Mouse (Mus musculus) heart, embryonic 12.5 days (tissue): ENCODE measurements at regions not wholly inside any gene's neighbourhood (a gene's known extent, or its start where the extent isn't known, plus 50 kb on each side); places are given as distances from the start of the nearest gene placed in this dataset.
"Not testable (repeated sequence)": the region's sequence is repeated elsewhere in the genome, so short reads cannot be mapped to it uniquely, and the experiment has no call there.

Source experiments
- ATAC-seq: fragments of 200-750 bp; cut with Nextera tagmentation; 2 replicates; pipeline ENCODE4 v1.8.0; 2017; ENCODE audit warnings: moderate TSS enrichment, moderate library complexity; ENCODE audit not compliant: insufficient number of reproducible peaks, low FRiP score
- H3K27ac ChIP-seq: fragments of 300-500 bp; sonication (generic); 2 replicates; pipeline ENCODE4 v1.5.1; 2016; ENCODE audit warnings: mild to moderate bottlenecking, moderate library complexity; ENCODE audit not compliant: poor library complexity, severe bottlenecking
- H3K27me3 ChIP-seq: fragments of 300-500 bp; sonication (generic); replicated peaks from 2 replicates; pipeline ENCODE4 v1.6.1; 2016; ENCODE audit warnings: mild to moderate bottlenecking, moderate library complexity
- H3K36me3 ChIP-seq: fragments of 300-500 bp; sonication (generic); 2 replicates; pipeline ENCODE4 v1.6.1; 2016; ENCODE audit warnings: mild to moderate bottlenecking, moderate library complexity
- H3K4me1 ChIP-seq: fragments of 300-500 bp; sonication (generic); replicated peaks from 2 replicates; pipeline ENCODE4 v1.6.1; 2016; ENCODE audit warnings: mild to moderate bottlenecking
- H3K4me2 ChIP-seq: fragments of 300-500 bp; sonication (generic); 2 replicates; pipeline ENCODE4 v1.6.1; 2016; ENCODE audit warnings: mild to moderate bottlenecking, moderate library complexity
- H3K4me3 ChIP-seq: fragments of 300-500 bp; sonication (generic); 2 replicates; pipeline ENCODE4 v1.5.1; 2016; ENCODE audit warnings: mild to moderate bottlenecking
- H3K9ac ChIP-seq: fragments of 300-500 bp; sonication (generic); 2 replicates; pipeline ENCODE4 v1.6.1; 2016; ENCODE audit warnings: mild to moderate bottlenecking, moderate library complexity
- H3K9me3 ChIP-seq: fragments of 300-500 bp; sonication (generic); replicated peaks from 2 replicates; pipeline ENCODE4 v1.6.1; 2016; ENCODE audit warnings: mild to moderate bottlenecking, moderate library complexity
- WGBS: fragments of 180-500 bp; shearing (Covaris S2); methylation state at CpG from one replicate; pipeline ENCODE4 v1.1.7; 2016; 5-methylcytosine and 5-hydroxymethylcytosine counted together

GRCm38 (mm10) chr5:133885016-133885415 lies 214.5 kb upstream of the Castor2 start:
- ATAC-seq, result peak; percentile 90
- no peak overlapping the region for H3K4me3 ChIP-seq
- peaks cover 15% of the 10 kb centered on the region for H3K4me1 ChIP-seq
- H3K9ac ChIP-seq, result no peak overlapping the region
- no peaks in the 10 kb centered on the region for H3K36me3 ChIP-seq
- H3K27me3 ChIP-seq, result no peaks in the 10 kb centered on the region
- 31% methylated on average over 6 of the region's 6 CpGs for WGBS
- peak overlapping the region; percentile 59 for H3K27ac ChIP-seq
- H3K4me2 ChIP-seq, result peak overlapping the region; percentile 5; the same call in 1 of the 2 replicates
- H3K9me3 ChIP-seq, result no peaks in the 10 kb centered on the region

GRCm38 (mm10) chr5:133884593-133884992 lies 214.9 kb upstream of the Castor2 start:
- 62% methylated on average over 2 of the region's 2 CpGs for WGBS
- H3K4me1 ChIP-seq, result peaks cover 15% of the 10 kb centered on the region
- H3K4me2 ChIP-seq, result peak overlapping the region; percentile 5; the same call in 1 of the 2 replicates
- no peak overlapping the region for H3K9ac ChIP-seq
- H3K27me3 ChIP-seq, result no peaks in the 10 kb centered on the region
- no peak; the same call in 1 of the 2 replicates for ATAC-seq
- H3K4me3 ChIP-seq, result no peak overlapping the region
- H3K9me3 ChIP-seq, result no peaks in the 10 kb centered on the region
- no peaks in the 10 kb centered on the region for H3K36me3 ChIP-seq
- H3K27ac ChIP-seq, result peak overlapping the region; percentile 59

- WGBS, result 73% methylated on average over 10 of the region's 10 CpGs
- Histone ChIP-seq H3K4me1 (no peaks in the 10 kb centered on the region), H3K36me3 (no peaks in the 10 kb centered on the region), H3K27me3 (peaks cover 17% of the 10 kb centered on the region), H3K9me3 (no peaks in the 10 kb centered on the region), H3K4me3 (no peak overlapping the region), H3K4me2 (no peak overlapping the region), H3K9ac (no peak overlapping the region), H3K27ac (no peak overlapping the region)
- no peak for ATAC-seq
Observed at GRCm38 (mm10) chr5:133844483-133844882, 255.0 kb upstream of the Castor2 start.

- H3K36me3 ChIP-seq, H3K9me3 ChIP-seq, H3K4me1 ChIP-seq, H3K9ac ChIP-seq, H3K27ac ChIP-seq: not testable (repeated sequence)
- peak overlapping the region; percentile 27 for H3K4me3 ChIP-seq
- H3K4me2 ChIP-seq, result peak overlapping the region; percentile 54
- 55% methylated on average over 20 of the region's 42 CpGs for WGBS
- peaks cover 17% of the 10 kb centered on the region for H3K27me3 ChIP-seq
- 0 out of 2 replicates have a peak, but pooled peaks have one; percentile 51 for ATAC-seq
Observed at GRCm38 (mm10) chr5:133842059-133842706, 257.3 kb upstream of the Castor2 start.

DNA sequence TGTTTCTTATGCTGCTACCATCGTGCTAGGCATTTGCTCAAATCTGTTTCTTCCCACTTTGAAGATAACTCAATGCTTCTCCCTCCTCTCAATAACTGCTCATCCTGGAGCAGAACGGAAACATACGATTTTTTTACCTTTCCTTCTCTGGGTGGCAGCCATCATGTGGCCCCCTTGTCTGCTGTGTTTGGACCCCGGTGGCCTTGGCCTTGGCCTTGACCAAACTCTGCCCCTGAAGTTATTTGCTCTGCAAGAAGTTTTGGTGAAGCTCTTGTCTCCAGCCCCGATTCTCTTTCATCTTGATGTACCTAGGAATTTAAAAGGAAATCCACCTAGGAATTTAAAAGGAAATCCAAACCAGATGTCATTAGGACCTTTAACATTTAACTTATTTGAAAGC lies 261.2 kb upstream of the Castor2 start:
- WGBS, result 78% methylated on average over 5 of the region's 5 CpGs
- no peak overlapping the region for H3K4me2 ChIP-seq
- peaks cover 8% of the 10 kb centered on the region for H3K27me3 ChIP-seq
- no peak for ATAC-seq
- no peaks in the 10 kb centered on the region for H3K9me3 ChIP-seq
- H3K27ac ChIP-seq, result no peak overlapping the region
- no peak overlapping the region for H3K4me3 ChIP-seq
- no peaks in the 10 kb centered on the region for H3K4me1 ChIP-seq
- no peak overlapping the region for H3K9ac ChIP-seq
- no peaks in the 10 kb centered on the region for H3K36me3 ChIP-seq

DNA sequence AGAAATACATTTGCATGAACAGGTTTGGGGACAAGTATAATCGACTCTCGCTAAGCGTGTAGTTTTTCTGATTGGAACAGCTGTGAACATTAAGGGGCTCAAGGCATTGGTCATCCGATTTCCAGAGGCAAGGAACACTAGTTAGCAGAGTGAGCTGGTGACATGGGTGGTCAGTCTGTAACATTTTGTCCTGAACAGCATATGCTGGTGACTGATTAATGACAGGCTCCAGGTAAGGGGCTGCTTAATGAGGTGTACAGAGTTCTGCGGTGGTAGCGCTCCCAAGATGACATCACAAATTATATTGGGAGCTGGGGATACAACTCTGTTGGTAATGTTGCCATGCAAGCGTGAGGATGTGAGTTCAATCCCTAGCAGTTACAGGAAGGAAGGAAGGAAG lies 266.3 kb upstream of the Castor2 start:
- Histone ChIP-seq H3K9ac (no peak overlapping the region), H3K27me3 (no peaks in the 10 kb centered on the region), H3K4me2 (no peak overlapping the region), H3K4me3 (no peak overlapping the region), H3K4me1 (no peaks in the 10 kb centered on the region), H3K36me3 (no peaks in the 10 kb centered on the region), H3K9me3 (no peaks in the 10 kb centered on the region), H3K27ac (no peak overlapping the region)
- 81% methylated on average over 7 of the region's 7 CpGs for WGBS
- ATAC-seq, result no peak

GRCm38 (mm10) chr5:133828226-133828625 lies 271.3 kb upstream of the Castor2 start:
- no peak overlapping the region for H3K9ac ChIP-seq
- H3K4me3 ChIP-seq, result no peak overlapping the region
- H3K27me3 ChIP-seq, result no peaks in the 10 kb centered on the region
- H3K9me3 ChIP-seq, result no peaks in the 10 kb centered on the region
- H3K27ac ChIP-seq, result no peak overlapping the region
- no peaks in the 10 kb centered on the region for H3K4me1 ChIP-seq
- no peaks in the 10 kb centered on the region for H3K36me3 ChIP-seq
- no peak for ATAC-seq
- 89% methylated on average over 13 of the region's 13 CpGs for WGBS
- H3K4me2 ChIP-seq, result no peak overlapping the region

GRCm38 (mm10) chr5:133823871-133824270 lies 275.6 kb upstream of the Castor2 start:
- no peak overlapping the region for H3K4me2 ChIP-seq
- no peak overlapping the region for H3K27ac ChIP-seq
- no peaks in the 10 kb centered on the region for H3K9me3 ChIP-seq
- H3K9ac ChIP-seq, result no peak overlapping the region
- no peak for ATAC-seq
- H3K4me3 ChIP-seq, result no peak overlapping the region
- 84% methylated on average over 3 of the region's 3 CpGs for WGBS
- no peaks in the 10 kb centered on the region for H3K4me1 ChIP-seq
- H3K36me3 ChIP-seq, result no peaks in the 10 kb centered on the region
- H3K27me3 ChIP-seq, result no peaks in the 10 kb centered on the region

GRCm38 (mm10) chr5:133821273-133821672 lies 278.2 kb upstream of the Castor2 start:
- Histone ChIP-seq H3K36me3 (no peaks in the 10 kb centered on the region), H3K27ac (no peak overlapping the region), H3K9me3 (no peaks in the 10 kb centered on the region), H3K9ac (no peak overlapping the region), H3K27me3 (no peaks in the 10 kb centered on the region), H3K4me2 (no peak overlapping the region), H3K4me3 (no peak overlapping the region), H3K4me1 (no peaks in the 10 kb centered on the region)
- 74% methylated on average over 3 of the region's 3 CpGs for WGBS
- no peak for ATAC-seq

DNA sequence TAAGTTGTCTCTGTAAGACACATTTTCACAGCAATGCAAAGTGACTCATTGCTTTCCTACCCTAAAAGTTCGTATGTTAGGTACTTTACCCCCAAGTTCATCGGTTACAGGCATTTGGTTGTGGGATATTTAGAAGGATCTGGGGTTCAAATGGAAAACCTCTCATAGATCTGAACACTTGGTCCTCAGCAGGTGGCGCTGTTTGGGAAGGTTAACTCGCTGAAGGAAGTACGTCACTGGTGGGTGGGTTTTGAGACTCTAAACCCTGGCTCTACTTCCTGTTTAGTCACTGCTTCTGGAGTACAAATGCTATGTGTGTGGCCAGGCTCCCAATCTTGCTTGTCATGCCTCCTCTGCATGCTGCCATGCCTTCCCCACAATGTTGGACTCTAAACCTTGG lies 284.0 kb upstream of the Castor2 start:
- no peak for ATAC-seq
- Histone ChIP-seq H3K36me3 (no peaks in the 10 kb centered on the region), H3K4me3 (no peak overlapping the region), H3K27me3 (no peaks in the 10 kb centered on the region), H3K4me1 (no peaks in the 10 kb centered on the region), H3K9ac (no peak overlapping the region), H3K9me3 (no peaks in the 10 kb centered on the region; the same call in 1 of the 2 replicates), H3K27ac (no peak overlapping the region), H3K4me2 (no peak overlapping the region)
- 72% methylated on average over 5 of the region's 5 CpGs for WGBS

DNA sequence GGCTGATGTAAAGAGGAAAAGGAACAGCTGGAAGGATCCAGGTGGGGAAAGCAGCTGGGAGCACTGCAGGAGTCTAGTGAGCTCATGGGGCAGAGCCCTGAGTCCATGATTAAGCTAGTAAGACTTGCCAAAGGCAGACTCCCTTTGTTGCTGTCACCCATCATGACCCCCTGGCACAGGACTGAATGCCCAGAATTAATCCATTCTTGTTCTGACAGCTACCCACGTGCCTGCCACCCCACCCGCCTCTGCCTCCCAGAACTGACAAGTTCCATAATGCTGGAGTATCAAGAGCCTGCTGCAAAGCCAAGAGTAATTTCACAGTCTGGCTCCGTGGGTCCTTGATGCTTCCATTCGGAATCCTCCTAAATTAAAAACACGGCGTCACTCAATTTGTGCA lies 285.1 kb upstream of the Castor2 start:
- Histone ChIP-seq H3K4me2 (no peak overlapping the region), H3K36me3 (no peaks in the 10 kb centered on the region), H3K27ac (no peak overlapping the region), H3K9me3 (no peaks in the 10 kb centered on the region; the same call in 1 of the 2 replicates), H3K27me3 (no peaks in the 10 kb centered on the region), H3K4me3 (no peak overlapping the region), H3K4me1 (no peaks in the 10 kb centered on the region), H3K9ac (no peak overlapping the region)
- ATAC-seq, result no peak
- WGBS, result 66% methylated on average over 6 of the region's 6 CpGs

- Histone ChIP-seq H3K4me2 (no peak overlapping the region), H3K4me1 (no peaks in the 10 kb centered on the region), H3K27ac (no peak overlapping the region), H3K4me3 (no peak overlapping the region), H3K27me3 (no peaks in the 10 kb centered on the region), H3K9ac (no peak overlapping the region), H3K36me3 (no peaks in the 10 kb centered on the region), H3K9me3 (no peaks in the 10 kb centered on the region; the same call in 1 of the 2 replicates)
- 32% methylated on average over 6 of the region's 6 CpGs for WGBS
- ATAC-seq, result no peak
Observed at GRCm38 (mm10) chr5:133812216-133812615, 287.3 kb upstream of the Castor2 start.
